Mouse (Mus musculus) adrenal gland, postnatal 25 days (tissue): ENCODE data around the gene Kcnk4. TPM values are rescaled to one million over a fixed set of nuclear protein-coding genes. Genes with fewer than 3 reads are reported as not detected.

Source experiments
- DNase-seq: peaks from one replicate; pipeline ENCODE4 v3.0.0; 2021; ENCODE audit warnings: mixed read lengths
- total RNA-seq: library from RNA; stranded (reverse); gene quantifications from 2 replicates; pipeline ENCODE4 v1.2.3, GENCODE M21; 2021

The Kcnk4 gene
- total RNA-seq, 1 experiment from 2014 or later = 0.12 TPM

DNA sequence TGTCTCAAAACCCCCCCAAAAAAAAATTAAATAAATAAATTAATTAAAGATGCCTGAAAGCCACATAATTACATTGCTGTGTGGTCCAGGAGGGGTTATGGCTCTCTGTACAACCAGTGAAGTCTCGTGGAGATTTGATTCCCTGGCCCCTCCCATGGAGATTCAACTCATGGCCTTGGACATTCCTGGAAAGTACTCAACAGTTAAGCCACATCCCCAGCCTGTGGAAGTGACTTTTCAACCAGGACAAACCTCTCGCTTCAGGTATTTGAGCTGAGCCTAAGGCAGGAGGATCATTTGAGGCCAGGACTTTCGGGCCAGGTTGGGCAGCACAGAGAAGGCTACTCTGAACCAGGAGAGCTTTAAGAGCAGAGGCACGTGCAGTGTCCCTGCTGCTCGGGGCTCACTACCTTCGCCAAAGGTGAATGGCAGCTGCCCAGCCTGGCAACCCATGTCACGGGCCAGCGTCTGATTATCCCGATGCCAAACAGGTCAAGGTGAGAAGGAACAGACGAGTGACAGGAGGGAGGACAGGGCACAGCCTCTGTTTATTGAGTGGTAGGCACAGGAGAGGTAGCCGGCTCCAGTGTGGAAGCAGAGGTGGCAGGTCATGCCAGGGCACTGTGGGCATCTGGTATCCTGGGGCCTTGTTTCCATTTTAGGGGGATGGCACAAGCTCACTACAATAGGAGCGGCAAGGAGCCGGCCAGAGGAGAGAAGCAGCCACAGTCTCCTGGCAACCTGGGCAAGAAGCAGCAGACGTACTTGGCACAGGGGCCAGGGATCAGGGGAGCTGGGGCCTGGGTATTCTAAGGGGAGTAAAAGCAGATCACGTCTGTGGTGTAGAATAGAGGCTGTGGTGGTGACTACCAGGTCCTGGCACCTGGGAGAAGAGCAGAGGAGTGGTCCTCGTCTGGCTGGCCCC lies 3.5 kb upstream of the Kcnk4 start:
- no peak for DNase-seq

GRCm38 (mm10) chr19:6936299-6936698 lies 2.0 kb upstream of the Kcnk4 start:
- DNase-seq = no peak

GRCm38 (mm10) chr19:6933436-6934194 lies 700 bp downstream of the Kcnk4 start:
- DNase-seq = no peak

GRCm38 (mm10) chr19:6933102-6933435 lies 1.2 kb downstream of the Kcnk4 start:
- no peak for DNase-seq

DNA sequence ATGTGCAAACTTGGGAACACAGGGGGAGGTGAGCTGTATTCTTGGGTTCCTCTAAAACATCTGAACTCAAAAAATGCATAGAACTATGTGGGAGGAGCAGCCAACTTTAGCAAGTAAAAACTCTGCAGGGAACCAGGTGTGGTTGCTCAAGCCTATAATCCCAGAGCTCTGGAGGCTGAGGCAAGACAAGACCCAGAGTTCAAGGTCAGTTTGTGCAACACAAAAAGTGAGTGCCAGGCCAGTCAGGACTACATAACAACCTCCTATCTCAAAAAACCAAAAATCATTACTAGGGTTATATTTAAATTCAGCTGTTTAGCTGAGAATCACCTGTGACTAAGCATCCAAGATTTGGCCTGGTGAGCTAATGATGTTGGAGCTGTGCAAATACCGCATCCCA lies 2.3 kb downstream of the Kcnk4 start:
- no peak for DNase-seq

- no peak for DNase-seq
These were observed 3.3 kb downstream of the Kcnk4 start for GRCm38 (mm10) chr19:6931002-6931401.

DNA sequence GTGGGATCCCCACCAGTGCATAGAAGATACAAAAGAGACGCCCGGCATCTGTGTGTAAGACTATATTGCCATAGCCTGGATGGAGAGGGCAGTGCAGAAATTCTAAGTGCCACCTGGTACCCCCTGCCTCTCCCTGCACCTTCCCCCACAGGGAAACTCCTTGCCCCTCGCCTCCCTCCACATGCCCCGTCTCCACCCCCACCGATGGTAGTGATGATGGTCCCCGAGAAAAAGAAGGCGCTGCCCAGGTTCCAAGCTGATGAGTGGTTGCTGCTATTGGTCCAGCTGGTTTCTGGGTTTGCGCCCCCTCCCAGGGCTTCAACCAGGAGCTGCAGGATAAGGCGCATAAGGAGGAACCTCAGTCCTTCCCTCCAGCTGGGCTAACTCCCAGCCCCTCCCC lies 6.2 kb downstream of the Kcnk4 start:
- DNase-seq = no peak

DNA sequence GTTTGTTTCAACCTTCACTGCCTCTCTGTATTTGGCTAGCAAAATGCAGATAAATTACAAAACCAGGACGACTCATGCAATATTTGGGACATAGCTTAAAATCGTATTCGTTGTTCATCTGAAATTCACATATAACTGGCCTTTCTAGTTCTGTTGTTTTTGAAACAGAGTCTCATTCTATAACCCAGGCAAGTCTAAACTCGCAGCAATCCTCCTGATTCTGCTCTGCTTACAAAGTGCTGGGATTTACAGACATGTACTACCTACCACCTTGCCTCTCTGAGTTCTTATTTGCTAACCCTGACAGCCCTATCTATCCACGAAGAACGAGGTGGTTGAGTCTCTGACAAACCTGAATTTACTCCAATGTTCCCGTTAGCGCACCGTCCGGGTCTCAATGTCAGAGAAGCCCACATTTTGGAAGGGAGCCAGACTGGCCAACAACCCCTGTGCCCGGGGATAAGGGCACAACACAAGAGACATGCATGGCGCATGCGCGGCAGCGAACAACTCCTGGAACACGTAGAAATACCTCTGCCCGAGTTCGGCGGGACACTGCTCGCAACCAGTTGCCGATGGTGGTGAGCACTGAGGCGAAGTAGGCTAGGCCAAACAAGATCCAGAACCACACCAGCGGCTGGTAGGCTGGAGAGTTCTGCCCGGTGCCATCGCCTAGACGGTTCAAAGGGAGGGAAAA lies 7.6 kb downstream of the Kcnk4 start:
- no peak for DNase-seq

- DNase-seq = no peak
These were observed 8.5 kb downstream of the Kcnk4 start for GRCm38 (mm10) chr19:6925611-6926329.

GRCm38 (mm10) chr19:6925307-6925573 lies 9.1 kb downstream of the Kcnk4 start, which contains the start of gene Catsperz:
Gene Catsperz, minus strand, starts transcription at chr19:6925380.
- no peak for DNase-seq

- peak; percentile 90 for DNase-seq
These were observed 9.6 kb downstream of the Kcnk4 start for GRCm38 (mm10) chr19:6924461-6925306.

DNA sequence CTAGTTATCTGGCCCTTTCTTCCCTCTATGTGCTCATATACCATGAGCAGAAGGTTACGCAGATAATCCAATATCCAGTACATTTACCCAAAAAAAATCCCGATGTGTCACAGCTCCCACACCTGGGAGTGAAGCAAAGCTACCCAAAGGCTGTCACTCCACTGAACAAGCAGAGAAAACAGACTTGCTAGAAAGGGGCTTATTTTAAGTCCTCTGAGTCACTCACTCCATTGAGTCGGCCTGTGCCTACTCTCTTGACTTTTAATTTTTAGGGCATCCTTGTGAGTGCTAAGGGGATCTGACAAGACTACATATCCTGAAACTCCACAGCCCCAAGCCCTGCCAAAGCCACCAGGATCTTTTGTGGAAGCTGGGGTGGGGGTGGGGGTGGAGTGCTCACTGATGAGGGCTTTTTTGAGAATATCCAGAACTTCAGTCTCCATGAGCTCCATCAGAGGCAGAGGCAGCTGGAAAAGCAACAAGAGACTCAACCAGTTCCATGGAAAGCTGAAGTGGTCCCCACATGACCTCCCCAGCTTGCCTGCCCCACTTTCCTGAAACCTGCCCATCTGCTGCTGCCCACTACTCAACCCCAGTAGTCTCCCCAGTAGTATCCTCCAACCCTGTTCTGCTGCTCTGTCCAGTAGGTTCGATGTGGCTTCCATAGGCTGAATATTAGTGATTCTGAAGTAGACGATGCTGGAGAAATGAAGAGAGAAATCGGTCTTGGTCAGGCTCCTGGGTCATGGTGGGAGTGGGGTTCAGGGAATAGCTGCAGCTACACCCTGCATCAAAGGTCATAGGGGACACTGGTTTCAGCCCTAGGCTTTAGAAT lies 11.2 kb downstream of the Kcnk4 start:
- no peak for DNase-seq

GRCm38 (mm10) chr19:6921647-6922567 lies 12.4 kb downstream of the Kcnk4 start, which contains the start of gene Esrra:
Gene Esrra, minus strand, starts transcription at chr19:6921813.
- peak; percentile 100 for DNase-seq

DNA sequence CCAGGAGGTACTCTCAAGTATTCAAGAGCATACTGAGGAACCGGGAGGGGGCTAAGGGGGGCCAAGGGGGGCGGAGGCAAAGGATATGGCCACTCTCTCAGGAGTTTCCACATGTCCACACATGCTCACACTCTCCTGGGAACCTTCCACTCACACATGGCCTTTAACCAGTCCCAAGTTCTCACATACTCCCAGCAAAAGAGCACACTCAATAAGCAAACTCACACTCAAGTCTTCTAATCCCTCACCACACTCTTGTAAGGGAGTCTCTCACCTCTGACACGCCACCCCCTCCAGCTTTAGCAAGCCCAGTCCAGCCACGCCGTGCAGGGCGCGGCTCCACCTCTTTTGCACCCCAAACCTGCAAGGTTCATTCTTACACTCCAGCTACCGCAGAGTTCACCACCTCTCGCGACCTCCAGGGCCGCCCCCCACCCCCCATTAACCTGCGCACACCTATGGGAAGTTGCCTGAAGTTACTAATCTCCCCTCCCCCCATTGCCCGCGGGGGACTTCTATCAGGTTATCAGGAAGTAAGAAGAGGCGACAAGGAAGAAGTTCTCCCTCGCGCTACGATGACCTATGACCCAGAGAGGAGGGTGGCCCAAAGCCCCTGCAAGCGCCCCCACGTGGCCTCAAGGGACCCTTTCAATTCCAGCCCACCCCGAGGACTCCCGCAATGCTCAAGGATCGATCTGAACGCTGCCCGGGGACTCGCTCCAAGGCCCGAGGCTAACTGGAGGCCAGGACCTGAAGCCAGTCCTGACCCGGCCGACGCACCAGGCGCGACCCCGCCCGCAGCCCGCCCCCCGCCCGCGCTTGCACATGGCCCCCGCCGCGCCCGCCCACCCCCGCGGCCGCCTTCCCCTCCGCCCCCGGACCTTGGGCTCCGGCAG lies 13.3 kb downstream of the Kcnk4 start:
- no peak for DNase-seq

DNA sequence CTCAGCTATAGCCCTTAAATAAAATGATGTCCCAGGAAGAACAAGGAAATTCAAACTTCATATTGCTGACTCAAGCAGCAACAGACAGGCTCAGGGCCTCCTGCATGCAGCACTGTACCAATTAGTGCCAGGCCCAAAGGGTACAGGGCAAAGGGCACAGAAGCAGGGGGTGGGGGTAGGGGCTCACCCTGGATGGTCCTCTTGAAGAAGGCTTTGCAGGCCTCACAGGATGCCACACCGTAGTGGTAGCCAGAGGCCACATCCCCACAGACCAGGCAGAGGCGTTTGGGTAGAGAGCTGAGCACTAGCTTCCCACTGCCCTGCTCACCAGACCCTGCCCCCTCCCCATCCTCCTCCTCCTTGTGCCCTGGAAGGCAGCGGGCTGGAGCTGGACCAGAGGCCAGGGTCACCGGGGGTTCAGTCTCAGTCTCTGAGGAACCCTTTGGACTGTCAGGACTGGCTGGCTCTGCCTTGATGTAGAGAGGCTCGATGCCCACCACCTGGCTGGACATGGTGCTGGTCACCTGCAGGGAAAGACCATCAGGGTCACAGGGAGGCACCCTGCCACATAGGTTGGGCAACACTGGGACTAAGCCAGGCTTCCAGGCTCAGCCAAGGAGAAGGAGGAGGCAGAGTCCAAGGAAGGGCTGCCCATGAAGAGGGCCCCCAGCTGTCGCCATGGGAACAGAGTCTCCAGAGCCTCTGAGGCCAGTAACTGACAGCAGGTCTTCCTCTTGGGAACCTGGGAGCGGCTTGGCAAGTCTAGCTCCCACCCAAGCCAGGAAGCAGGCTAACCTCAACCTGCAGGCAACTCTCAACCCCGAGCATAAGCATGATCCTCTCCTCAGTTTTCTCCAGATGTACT lies 14.2 kb downstream of the Kcnk4 start:
- peak; percentile 61 for DNase-seq

DNA sequence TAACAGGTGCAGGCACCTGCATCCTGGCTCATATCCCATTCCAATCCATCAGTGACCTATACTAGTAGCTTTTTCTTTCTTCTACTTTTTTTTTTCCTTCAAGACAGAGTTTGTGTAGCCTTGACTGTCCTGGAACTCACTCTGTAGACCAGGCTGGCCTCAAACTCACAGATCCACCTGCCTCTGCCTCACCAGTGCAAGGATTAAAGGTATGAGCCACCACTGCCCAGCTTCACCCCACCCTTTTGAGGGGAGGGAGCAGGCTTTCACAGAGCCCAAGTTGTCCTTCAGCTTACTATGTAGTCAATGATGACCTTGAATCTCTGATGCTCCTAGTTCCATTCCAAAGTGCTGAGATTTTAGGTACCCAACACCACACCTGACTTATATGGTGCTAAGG lies 14.9 kb downstream of the Kcnk4 start:
- no peak for DNase-seq

DNA sequence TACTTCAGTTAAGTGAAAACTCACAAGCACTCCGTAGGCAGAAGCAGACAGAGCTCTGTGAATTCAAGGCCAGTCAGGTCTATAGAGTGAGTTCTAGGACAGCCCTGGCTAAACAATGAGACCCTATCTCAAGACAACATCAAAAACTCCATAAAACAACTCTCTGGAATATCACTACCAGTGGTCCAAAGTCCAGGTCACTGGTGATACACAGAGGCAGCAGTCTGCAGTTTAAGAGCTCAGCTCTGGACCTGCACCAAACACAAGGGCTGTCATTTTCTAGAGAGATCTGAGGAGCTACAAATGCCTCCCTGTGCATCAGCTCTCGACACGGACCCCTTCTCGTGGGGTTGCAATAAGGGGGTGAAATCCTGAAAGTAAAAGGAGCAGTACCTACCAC lies 16.0 kb downstream of the Kcnk4 start:
- no peak for DNase-seq
